Mouse (Mus musculus): Measurements from ENCODE around the gene Pkd1l3. TPM values are rescaled to one million over a fixed set of nuclear protein-coding genes. Genes with fewer than 3 reads are reported as not detected.

The Pkd1l3 gene
- total RNA-seq, 1 experiment from 2014 or later = 0.06 TPM

DNA sequence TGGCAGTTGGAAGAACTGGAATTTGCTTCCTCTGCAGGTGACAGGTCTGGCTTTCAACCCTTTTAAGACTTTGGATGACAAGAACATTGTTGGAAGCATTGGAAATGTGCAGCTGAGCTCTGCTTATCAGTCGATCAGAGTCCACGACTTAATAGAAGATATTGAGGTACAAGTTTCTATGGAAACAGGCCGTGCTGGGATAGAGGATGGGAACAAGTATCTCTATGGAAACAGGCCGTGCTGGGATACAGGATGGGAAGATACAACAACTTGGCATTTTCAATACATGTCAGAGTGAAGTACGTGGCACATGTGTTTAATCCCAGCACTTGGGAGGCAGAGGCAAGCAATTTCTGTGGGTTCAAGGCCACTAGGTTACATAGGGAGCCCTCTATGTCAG is 18.2 kb downstream of the Pkd1l3 start:
- no peak for DNase-seq

DNA sequence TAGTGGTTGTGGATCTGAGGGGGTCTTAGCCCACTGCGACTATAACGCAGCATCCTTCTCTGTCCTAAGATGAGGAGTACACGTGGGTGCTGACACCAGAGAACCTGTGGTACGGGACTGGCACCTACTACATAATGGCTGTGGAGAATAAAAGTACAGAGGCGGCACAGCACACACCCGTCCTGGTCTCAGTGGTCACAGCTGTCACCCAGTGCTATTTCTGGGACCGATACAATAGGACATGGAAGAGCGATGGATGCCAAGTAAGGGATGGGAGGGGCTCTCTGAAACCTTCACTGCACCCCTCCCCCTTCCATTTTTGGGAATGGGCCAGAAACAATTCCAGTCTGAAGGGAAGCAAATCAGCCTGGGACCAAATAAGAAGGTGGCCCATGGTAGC is 20.8 kb downstream of the Pkd1l3 start:
- DNase-seq = no peak

DNA sequence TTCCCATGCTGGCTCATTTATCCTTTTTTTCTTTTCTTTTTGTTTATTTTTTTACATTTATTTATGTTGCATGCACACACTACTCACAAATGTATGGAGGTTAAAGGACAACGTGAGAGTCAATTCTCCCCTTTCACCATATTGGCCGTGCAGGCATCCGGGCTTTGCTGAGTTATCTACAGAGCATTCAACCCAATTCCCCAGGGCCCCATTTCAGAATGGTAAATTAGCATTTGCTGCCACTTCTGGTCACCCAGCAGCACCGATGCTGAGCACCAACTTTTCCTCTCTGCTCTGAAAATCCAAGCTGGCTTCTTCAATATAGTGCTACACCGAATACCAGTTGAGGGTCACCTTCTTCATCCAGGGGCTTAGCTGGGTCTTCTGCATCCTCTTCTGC is 24.5 kb downstream of the Pkd1l3 start:
- DNase-seq = no peak

DNA sequence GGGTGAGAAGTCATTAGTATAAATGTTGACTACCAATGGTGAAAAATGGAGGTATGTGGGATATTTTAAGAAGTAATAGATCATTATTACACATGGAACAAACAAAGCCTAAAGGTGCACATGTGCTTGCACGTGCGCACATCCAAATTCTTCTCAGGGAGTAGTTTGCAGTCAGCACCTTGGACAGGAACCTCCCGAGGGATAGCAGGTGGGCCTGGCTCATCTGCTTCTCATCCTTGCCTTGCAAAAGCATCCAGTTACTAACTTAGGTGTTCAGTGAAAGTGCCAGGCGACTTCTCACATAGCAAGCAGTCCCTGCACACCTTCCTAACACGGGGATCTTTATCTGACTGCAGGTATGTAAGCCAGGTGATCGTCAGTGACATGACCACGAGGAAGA is 26.1 kb downstream of the Pkd1l3 start:
- DNase-seq = no peak

DNA sequence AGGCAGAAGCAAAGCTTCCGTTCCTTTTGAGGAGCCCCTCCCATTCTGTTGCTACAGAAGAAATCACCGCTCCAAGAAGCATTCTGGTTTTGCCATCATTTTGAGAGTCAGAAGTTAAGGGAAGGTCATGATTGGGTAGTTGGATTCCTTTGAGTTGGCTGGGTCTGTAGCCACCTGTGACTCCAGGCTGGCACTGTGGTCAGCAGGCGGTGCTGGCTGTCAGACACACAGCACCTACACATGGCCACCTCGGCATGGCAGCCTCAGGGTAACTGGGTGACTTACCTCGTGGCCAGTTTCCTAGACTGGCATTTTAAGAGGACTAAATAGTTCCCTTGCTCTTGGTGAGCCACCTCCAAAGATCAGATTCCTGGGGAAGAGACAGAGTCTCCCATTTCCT is 26.9 kb downstream of the Pkd1l3 start:
- DNase-seq = no peak

- no peak for DNase-seq
These were observed 33.0 kb downstream of the Pkd1l3 start for GRCm38 (mm10) chr8:109647331-109647730.

DNA sequence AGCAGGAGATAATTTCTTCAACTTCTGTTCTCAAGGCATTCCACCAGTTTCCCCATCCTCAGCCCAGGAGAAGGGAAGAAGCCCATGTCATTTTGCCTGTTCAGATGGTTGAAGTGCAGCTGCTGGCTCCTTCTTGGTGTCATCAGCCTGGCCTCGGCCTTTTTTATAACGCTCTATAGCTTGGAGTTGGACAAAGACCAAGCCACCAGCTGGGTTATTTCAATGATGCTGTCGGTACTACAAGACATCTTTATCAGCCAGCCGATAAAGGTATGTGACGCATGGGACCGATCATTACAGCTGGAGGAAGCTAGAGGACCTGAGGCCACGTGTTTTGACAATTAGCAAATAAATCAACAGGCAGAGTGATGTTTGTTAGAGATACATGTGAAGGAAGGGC is 34.2 kb downstream of the Pkd1l3 start:
- DNase-seq = no peak

DNA sequence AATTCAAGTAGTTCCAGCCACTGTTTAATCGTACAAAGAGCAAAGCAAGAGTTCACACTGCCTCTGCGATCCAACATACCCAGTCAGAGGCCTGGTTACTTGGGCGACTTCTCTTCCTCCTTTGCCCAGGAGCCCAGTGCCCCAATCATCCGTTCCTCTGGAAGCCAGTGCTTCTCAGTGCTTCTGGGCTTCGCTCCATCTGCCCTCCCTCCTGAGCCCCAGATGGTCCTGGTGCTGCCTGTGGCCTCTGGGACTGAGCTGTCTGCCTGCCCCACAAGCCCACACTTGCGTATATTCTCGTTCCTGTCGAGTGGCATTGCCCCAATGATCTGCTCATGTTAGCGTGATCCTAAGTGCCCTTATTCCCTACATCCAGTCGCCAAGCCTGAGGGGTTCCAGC is 36.5 kb downstream of the Pkd1l3 start:
- no peak for DNase-seq

DNA sequence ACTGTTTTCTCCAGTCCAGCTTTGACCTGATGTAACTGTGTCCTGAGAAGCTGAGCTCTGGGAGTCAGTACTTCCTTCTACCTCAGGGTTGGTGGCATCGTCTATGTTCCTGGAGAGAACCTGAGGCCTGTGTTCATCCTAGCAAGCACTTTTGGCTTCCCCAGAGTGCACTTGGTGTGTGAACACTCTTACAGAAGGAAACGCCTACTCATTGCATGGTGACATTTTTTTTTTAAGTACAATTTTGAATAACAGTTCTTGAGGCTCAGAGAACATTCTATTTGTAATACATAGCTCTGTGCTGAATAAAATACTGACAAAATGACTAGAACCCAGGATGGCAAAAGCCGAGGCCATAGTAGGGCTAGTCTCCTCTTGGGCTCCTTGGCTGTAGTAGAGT is 42.5 kb downstream of the Pkd1l3 start:
- DNase-seq = no peak

GRCm38 (mm10) chr8:109662328-109662727 is 48.0 kb downstream of the Pkd1l3 start:
- DNase-seq = no peak

GRCm38 (mm10) chr8:109666616-109667015 is 52.3 kb downstream of the Pkd1l3 start:
- no peak for DNase-seq

- no peak for DNase-seq
These were observed 58.3 kb downstream of the Pkd1l3 start for GRCm38 (mm10) chr8:109672656-109673055.

GRCm38 (mm10) chr8:109673596-109673995 is 59.3 kb downstream of the Pkd1l3 start:
- DNase-seq = no peak

DNA sequence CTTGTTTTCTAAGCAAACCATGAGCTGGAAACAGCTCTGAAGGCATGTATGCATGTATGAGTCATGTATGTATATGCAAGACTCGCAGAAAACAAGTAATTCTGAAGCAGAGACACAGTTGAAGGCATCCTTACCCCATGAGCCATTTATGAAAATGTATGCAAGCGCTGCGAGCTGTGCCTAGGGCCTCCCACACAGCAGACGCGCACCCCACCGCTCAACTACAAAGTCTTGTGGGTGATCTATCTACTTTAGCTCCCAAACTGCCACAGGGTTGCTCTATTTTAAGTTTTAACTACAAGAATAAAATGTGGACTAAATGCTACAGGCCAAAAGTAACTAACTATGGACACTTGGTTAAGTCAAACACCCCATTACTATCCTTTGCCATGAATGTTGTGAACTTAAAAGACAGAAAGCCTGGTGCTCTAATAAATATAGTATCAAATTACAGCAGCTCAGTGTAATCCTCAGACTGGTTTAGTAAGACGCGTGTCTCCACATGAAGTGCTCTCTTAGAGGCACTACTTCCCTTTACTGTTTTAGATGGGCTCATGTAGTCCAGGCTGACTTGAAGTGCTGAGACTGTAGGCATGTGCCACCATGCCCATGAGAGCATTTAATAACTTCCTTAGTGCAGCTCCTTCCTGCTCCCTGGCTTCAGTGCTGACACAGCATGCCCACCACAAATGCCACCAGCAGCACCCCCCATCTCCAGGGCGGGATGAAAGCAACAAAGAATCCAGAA is 61.8 kb downstream of the Pkd1l3 start:
- DNase-seq = no peak

- no peak for DNase-seq
These were observed 67.2 kb downstream of the Pkd1l3 start for GRCm38 (mm10) chr8:109681535-109681934.

DNA sequence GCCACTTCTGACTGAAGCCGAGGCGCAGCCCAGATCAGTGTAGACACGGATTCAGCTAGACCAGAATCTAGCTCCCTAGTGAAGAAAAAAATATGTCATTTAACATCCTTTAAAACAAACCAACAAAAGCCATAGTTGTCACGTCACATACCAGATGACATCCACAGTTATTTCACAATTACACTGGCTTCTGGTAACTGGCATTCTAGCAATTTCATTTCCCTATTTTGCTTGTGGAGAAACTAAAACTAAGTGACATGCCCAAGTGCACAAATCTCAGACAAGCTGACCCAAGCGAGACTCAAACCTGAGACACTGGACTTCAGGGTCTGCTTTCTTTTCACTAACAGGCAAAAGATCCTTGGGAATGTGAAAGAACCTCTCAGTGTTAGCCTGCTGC is 67.8 kb downstream of the Pkd1l3 start:
- DNase-seq = no peak

DNA sequence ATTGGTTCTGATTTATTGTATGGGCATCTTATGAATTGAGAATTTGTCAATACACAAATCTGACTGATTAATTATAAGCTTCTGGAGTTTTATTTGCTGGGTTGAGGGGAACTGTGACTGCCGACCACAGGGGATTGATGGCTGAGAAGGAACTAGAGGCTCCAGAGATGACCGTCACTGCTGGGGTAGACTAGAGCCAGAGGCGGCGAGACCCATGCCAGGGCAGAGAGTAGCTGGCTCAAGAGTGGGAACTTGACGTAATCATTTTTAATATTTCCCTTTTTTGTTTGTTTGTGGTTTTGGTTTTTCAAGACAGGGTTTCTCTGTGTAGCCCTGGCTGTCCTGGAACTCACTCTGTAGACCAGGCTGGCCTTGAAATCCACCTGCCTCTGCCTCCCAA is 72.9 kb downstream of the Pkd1l3 start:
- DNase-seq = no peak

- DNase-seq = no peak
These were observed 77.5 kb downstream of the Pkd1l3 start for GRCm38 (mm10) chr8:109691769-109692168.

DNA sequence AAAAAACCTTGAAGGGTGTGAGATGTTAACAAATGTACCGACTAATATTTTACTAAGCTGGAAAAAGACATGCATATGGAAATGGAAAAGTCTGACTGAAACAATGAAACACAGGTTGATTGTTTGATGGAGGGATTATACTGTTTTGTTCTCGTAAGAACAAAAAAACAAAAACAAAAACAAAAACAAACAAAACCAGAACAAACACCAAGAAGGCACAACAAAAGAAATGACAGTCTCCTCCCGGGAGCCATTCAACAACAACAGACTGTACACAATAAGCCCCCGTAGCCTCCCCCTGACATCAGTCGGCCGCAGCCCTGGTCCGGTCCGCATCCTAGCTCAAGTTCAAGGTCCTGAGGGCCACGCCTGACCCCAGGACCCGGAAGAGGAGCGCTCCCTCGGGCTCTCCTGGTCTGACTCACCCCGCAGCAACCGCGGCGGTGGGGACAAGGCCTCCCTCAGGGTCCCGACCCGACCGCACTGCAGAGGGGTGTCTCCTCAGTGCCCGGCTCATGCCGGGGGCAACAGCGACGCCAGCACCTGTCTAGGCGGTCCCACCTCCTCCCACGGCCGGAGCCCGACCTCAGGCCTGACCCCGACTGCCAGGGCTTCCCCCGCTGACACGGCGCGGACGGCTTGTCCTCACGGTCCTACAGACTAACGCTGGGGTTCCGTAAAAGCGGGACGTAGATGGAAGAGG is 78.3 kb downstream of the Pkd1l3 start:
- DNase-seq = peak; percentile 62

GRCm38 (mm10) chr8:109693146-109693900 is 79.0 kb downstream of the Pkd1l3 start, which contains the start of gene Ist1:
Gene Ist1, minus strand, starts transcription at chr8:109693260.
- peak; percentile 97 for DNase-seq

GRCm38 (mm10) chr8:109694154-109694553 is 79.8 kb downstream of the Pkd1l3 start:
- DNase-seq = no peak

DNA sequence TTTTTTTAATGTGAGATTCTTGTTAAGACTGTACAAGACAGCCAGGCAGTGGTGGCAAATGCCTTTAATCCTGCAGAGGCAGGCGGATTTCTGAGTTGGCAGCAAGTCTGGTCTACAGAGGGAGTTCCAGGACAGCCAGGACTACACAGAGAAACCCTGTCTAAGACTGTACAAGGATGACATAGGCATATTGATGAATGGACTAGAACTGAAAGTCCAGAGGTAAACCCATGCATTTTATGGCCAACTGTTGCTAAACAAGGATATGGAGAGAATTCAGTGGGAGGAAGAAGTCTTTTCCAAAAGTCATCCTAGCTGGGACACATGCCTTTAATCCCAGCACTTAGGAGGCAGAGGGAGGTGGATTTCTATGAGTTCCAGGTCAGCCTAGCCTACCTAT is 83.4 kb downstream of the Pkd1l3 start:
- no peak for DNase-seq

DNA sequence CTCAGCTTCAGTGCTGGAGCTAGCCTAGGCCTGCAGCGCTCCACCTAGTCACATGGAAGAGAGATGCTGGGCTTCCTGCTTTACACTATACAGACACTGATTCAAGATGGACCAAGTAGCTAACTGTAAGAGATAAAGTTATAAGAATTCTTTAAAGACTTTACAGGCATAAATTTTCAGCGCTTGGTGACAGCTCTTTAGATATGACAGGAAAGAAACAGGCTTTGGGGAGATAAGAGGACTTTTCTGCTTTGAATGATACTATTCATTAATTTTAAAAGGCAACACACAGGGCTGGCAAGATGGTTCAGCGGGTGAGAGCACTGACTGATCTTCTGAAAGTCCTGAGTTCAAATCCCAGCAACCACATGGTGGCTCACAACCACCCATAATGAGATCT is 84.2 kb downstream of the Pkd1l3 start:
- no peak for DNase-seq
